Mouse (Mus musculus): ENCODE measurements around the gene Hist1h3e.

Hist1h3e gene

GRCm38 (mm10) chr13:23518885-23519284 is 43.3 kb downstream of the Hist1h3e start:
- DNase-seq (ENCODE audit: low spot score in 2 of 2): peak; percentile 91 to 92

- no peak for DNase-seq (ENCODE audit: low spot score in 2 of 2)
Measured at GRCm38 (mm10) chr13:23518295-23518603, 43.9 kb downstream of the Hist1h3e start.

GRCm38 (mm10) chr13:23517603-23518294 is 44.4 kb downstream of the Hist1h3e start:
- peak; percentile 95 to 97 for DNase-seq (ENCODE audit: low spot score in 2 of 2)

- DNase-seq (ENCODE audit: low spot score in 2 of 2): peak; percentile 72 to 74
Measured at GRCm38 (mm10) chr13:23516822-23517602, 45.2 kb downstream of the Hist1h3e start.

- DNase-seq (ENCODE audit: low spot score in 2 of 2): no peak
Measured at GRCm38 (mm10) chr13:23515826-23516620, 46.1 kb downstream of the Hist1h3e start.

- no peak for DNase-seq (ENCODE audit: low spot score in 2 of 2)
Measured at GRCm38 (mm10) chr13:23515281-23515680, 46.9 kb downstream of the Hist1h3e start.

GRCm38 (mm10) chr13:23513517-23513916 is 48.7 kb downstream of the Hist1h3e start:
- DNase-seq (ENCODE audit: low spot score in 2 of 2): no peak
